23 mouse cellular contexts compared by ENCODE assay signal in the genomic region with DNA sequence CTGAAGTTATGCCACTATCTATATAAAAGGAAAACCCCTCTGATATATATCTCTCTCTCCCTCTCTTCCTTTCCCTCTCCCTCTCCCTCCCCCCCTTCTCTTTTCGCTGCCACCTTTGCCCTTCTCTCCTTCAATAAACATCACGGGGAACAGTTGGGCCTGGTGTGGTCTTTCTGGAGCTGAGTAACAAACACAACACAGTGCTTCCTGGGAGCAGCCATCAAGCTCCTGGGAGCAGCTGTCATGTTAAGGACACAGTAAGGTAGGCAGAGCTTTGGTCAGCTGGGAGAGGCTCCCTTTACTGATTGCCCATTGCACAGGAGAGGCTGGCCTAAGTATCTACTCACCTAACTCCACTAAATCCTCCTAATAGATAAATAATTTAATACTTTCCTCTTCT. TPM values are rescaled to one million over a fixed set of nuclear protein-coding genes. Genes with fewer than 3 reads are reported as not detected.
A peak's percentile ranks its signal among the peaks of the same experiment; 100 is the strongest.
DNase-seq lines count a peak whose midpoint lies in the region; ATAC-seq and TF ChIP-seq lines count a peak whose summit lies in the region.
"Had no signal": no experiment of that assay in that cellular context is flagged by ENCODE, and none has a peak within 500 bp of the region (broad histone marks: within the 10 kb centered on the region; RNA-seq: fewer than 3 reads in every experiment).

No protein-coding gene starts in this region.

- 28% methylated on average over 2 of the region's 2 CpGs for WGBS in kidney, postnatal 0 days
- WGBS in midbrain, embryonic 12.5 days, result 34% methylated on average over 2 of the region's 2 CpGs
- 47% methylated on average over 2 of the region's 2 CpGs for WGBS in midbrain, embryonic 15.5 days
- WGBS in intestine, embryonic 16.5 days, result 14% methylated on average over 2 of the region's 2 CpGs

- DNase-seq in kidney, postnatal 0 days (ENCODE audit: low spot score), result no peak
- no peak for DNase-seq in kidney, postnatal 25 days
- DNase-seq in urinary bladder, adult 2 months (ENCODE audit: low spot score), result no peak
- DNase-seq in cerebellum, adult 18-20 months, result no peak
- DNase-seq: adrenal gland, postnatal 14 days; cerebellum, adult 11-12 months; heart, adult 2 months; heart, postnatal 10 days; kidney, adult 11 months; kidney, postnatal 36 days; right cerebral cortex, postnatal 25 days; thymus, adult 2 months; thymus, postnatal 36 days had no signal

- TF ChIP-seq CTCF in kidney, postnatal 0 days (IDR thresholded peaks at IDR 0.05; ENCODE audit: low read depth), result no peak

- H3K4me1 ChIP-seq in kidney, postnatal 0 days (replicated peaks; ENCODE audit: insufficient read depth, low read length), result 0 out of 2 replicates have a peak, but pooled peaks cover 4% of the 10 kb centered on the region
- H3K4me1 ChIP-seq in midbrain, embryonic 12.5 days, result peaks cover 28% of the 10 kb centered on the region
- H3K4me1 ChIP-seq in midbrain, embryonic 15.5 days, result peaks cover 8% of the 10 kb centered on the region; the same call in 1 of the 2 replicates
- peaks cover 15% of the 10 kb centered on the region for H3K4me1 ChIP-seq in intestine, embryonic 16.5 days (ENCODE audit: control insufficient read depth, insufficient read depth, low read length)

- H3K36me3 ChIP-seq in kidney, postnatal 0 days (ENCODE audit: insufficient read depth, low read length), result no peaks in the 10 kb centered on the region
- H3K36me3 ChIP-seq in midbrain, embryonic 12.5 days, result no peaks in the 10 kb centered on the region
- H3K36me3 ChIP-seq in midbrain, embryonic 15.5 days (replicated peaks), result no peaks in the 10 kb centered on the region
- no peaks in the 10 kb centered on the region for H3K36me3 ChIP-seq in intestine, embryonic 16.5 days (ENCODE audit: control insufficient read depth, insufficient read depth, low read length)
- H3K36me3 ChIP-seq: embryonic facial prominence, embryonic 15.5 days; heart, embryonic 13.5 days; limb, embryonic 12.5 days; lung, embryonic 15.5 days had no signal

- no peak overlapping the region for H3K9ac ChIP-seq in kidney, postnatal 0 days (ENCODE audit: low read depth, low read length)
- 0 out of 2 replicates have a peak overlapping the region, but pooled peaks have one; percentile 11 for H3K9ac ChIP-seq in midbrain, embryonic 12.5 days (replicated peaks)
- no peak overlapping the region for H3K9ac ChIP-seq in midbrain, embryonic 15.5 days
- H3K9ac ChIP-seq in intestine, embryonic 16.5 days (ENCODE audit: low read depth, low read length), result no peak overlapping the region
- H3K9ac ChIP-seq: embryonic facial prominence, embryonic 15.5 days; heart, embryonic 13.5 days; limb, embryonic 12.5 days; lung, embryonic 15.5 days had no signal

- no peaks in the 10 kb centered on the region for H3K9me3 ChIP-seq in kidney, postnatal 0 days (replicated peaks; ENCODE audit: low read length)
- H3K9me3 ChIP-seq in midbrain, embryonic 12.5 days, result no peaks in the 10 kb centered on the region
- no peaks in the 10 kb centered on the region for H3K9me3 ChIP-seq in midbrain, embryonic 15.5 days
- no peaks in the 10 kb centered on the region for H3K9me3 ChIP-seq in intestine, embryonic 16.5 days (ENCODE audit: control insufficient read depth, low read length)
- H3K9me3 ChIP-seq: embryonic facial prominence, embryonic 15.5 days; heart, embryonic 13.5 days; limb, embryonic 12.5 days; lung, embryonic 15.5 days had no signal

- no peak for ATAC-seq in kidney, postnatal 0 days (replicated peaks; ENCODE audit: low FRiP score, low read depth)
- ATAC-seq in midbrain, embryonic 12.5 days (ENCODE audit: low FRiP score, low read depth), result no peak
- ATAC-seq in midbrain, embryonic 15.5 days (replicated peaks), result no peak
- peak; percentile 16; the same call in 1 of the 2 replicates for ATAC-seq in intestine, embryonic 16.5 days

- H3K27ac ChIP-seq in kidney, postnatal 0 days, result 0 out of 2 replicates have a peak overlapping the region, but pooled peaks have one; percentile 14
- peak overlapping the region; percentile 49; the same call in 1 of the 2 replicates for H3K27ac ChIP-seq in midbrain, embryonic 12.5 days (replicated peaks)
- no peak overlapping the region for H3K27ac ChIP-seq in midbrain, embryonic 15.5 days
- 0 out of 2 replicates have a peak overlapping the region, but pooled peaks have one; percentile 25 for H3K27ac ChIP-seq in intestine, embryonic 16.5 days (ENCODE audit: low read length)
- H3K27ac ChIP-seq: embryonic facial prominence, embryonic 15.5 days; heart, adult 2 months; heart, embryonic 13.5 days; layer of hippocampus, adult 2 months; left cerebral cortex, adult 2 months; limb, embryonic 12.5 days had no signal

- no peak overlapping the region for H3K4me2 ChIP-seq in kidney, postnatal 0 days (ENCODE audit: low read length)
- no peak overlapping the region for H3K4me2 ChIP-seq in midbrain, embryonic 12.5 days (replicated peaks)
- H3K4me2 ChIP-seq in midbrain, embryonic 15.5 days, result no peak overlapping the region
- H3K4me2 ChIP-seq in intestine, embryonic 16.5 days (ENCODE audit: low read depth, low read length), result no peak overlapping the region
- H3K4me2 ChIP-seq: embryonic facial prominence, embryonic 15.5 days; limb, embryonic 12.5 days; liver, embryonic 11.5 days had no signal

- no peaks in the 10 kb centered on the region for H3K27me3 ChIP-seq in kidney, postnatal 0 days (ENCODE audit: insufficient read depth, low read length)
- no peaks in the 10 kb centered on the region for H3K27me3 ChIP-seq in midbrain, embryonic 12.5 days
- H3K27me3 ChIP-seq in midbrain, embryonic 15.5 days (replicated peaks), result no peaks in the 10 kb centered on the region
- no peaks in the 10 kb centered on the region for H3K27me3 ChIP-seq in intestine, embryonic 16.5 days (replicated peaks; ENCODE audit: control insufficient read depth, insufficient read depth, low read length)
- H3K27me3 ChIP-seq: embryonic facial prominence, embryonic 15.5 days; heart, embryonic 13.5 days; limb, embryonic 12.5 days; lung, embryonic 15.5 days had no signal

- no peak overlapping the region for H3K4me3 ChIP-seq in kidney, postnatal 0 days (replicated peaks; ENCODE audit: low read depth, low read length)
- no peak overlapping the region for H3K4me3 ChIP-seq in midbrain, embryonic 12.5 days
- no peak overlapping the region for H3K4me3 ChIP-seq in midbrain, embryonic 15.5 days
- H3K4me3 ChIP-seq in intestine, embryonic 16.5 days (ENCODE audit: low read length), result no peak overlapping the region
- H3K4me3 ChIP-seq: embryonic facial prominence, embryonic 15.5 days; heart, adult 2 months; heart, embryonic 13.5 days; layer of hippocampus, adult 2 months; left cerebral cortex, adult 2 months; limb, embryonic 12.5 days; lung, embryonic 15.5 days had no signal

RNA-seq across cellular contexts. Expression of a gene that starts 9.5 kb away (rescaled TPM):
- 32.6 and 34.9 TPM in 2 replicates for polyA plus RNA-seq in kidney, postnatal 0 days (2015; fragmentation: Nextera tagmentation; extraction: Ambion mirVana)
- 42.4 and 44.7 TPM in 2 replicates for polyA plus RNA-seq in midbrain, embryonic 12.5 days (2016; fragmentation: Nextera tagmentation; extraction: Ambion mirVana)
- polyA plus RNA-seq in midbrain, embryonic 15.5 days (2015; fragmentation: Nextera tagmentation; extraction: Ambion mirVana), result 39.7 and 41.9 TPM in 2 replicates
- polyA plus RNA-seq in intestine, embryonic 16.5 days (2015; fragmentation: Nextera tagmentation; extraction: Ambion mirVana), result 37.9 and 39.7 TPM in 2 replicates
- polyA plus RNA-seq in urinary bladder, adult 2 months (2012; rRNA removed), result 73.2 and 79.4 TPM in 2 replicates
